Mouse (Mus musculus) layer of hippocampus, adult 18-20 months (tissue): Measurements from ENCODE around the gene Zbtb16. TPM values are rescaled to one million over a fixed set of nuclear protein-coding genes. Genes with fewer than 3 reads are reported as not detected.

Experiments
- DNase-seq, 2 experiments: peaks; one replicate each; pipeline ENCODE4 v3.0.0; 2022; ENCODE audit warnings: low spot score in 2 of 2
- total RNA-seq, 2 experiments: library from RNA; stranded (reverse); gene quantifications; 2 replicates each; pipeline ENCODE4 v1.2.3; 2021

Gene Zbtb16
- total RNA-seq, 2 experiments from 2014 or later, result 142 to 156 TPM

GRCm38 (mm10) chr9:48678426-48679358, 157.3 kb downstream of the Zbtb16 start:
- peak in 1 of 2 experiments; percentile 70 for DNase-seq

DNA sequence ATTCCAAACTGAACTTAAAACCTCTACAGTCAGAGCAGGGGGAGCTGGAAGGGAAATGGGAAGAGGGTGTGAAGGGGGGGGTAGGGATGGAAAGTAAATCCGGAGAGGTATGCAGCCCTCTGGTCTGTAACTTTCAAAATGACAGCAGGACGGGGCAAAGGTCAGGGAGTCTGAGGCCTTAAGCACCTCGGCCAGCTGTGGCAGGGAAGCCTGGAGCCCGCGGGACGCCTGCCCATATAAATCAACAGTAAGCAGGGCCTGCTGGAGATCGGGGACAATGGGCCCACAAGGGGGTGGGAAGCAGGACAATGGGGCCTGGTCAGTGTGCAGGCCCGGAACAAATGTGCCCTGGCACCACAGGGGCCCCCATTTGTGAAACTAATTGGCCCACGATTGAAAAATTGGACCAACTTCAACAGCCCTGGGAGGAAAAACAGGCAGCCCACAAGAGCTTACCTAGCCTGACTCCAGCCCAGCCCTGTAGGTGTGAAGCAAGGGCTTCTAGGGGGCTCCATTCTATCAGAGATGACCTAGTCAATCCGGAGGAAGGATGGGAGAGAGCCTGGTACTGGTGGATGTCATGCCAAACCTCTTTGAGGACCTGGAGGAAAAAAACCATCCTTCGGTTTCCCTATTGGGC, 160.8 kb downstream of the Zbtb16 start:
- peak in 1 of 2 experiments; percentile 71 for DNase-seq

- DNase-seq, result no peak
Observed at GRCm38 (mm10) chr9:48674359-48675015, 161.5 kb downstream of the Zbtb16 start.

GRCm38 (mm10) chr9:48673804-48674203, 162.2 kb downstream of the Zbtb16 start:
- no peak for DNase-seq

DNA sequence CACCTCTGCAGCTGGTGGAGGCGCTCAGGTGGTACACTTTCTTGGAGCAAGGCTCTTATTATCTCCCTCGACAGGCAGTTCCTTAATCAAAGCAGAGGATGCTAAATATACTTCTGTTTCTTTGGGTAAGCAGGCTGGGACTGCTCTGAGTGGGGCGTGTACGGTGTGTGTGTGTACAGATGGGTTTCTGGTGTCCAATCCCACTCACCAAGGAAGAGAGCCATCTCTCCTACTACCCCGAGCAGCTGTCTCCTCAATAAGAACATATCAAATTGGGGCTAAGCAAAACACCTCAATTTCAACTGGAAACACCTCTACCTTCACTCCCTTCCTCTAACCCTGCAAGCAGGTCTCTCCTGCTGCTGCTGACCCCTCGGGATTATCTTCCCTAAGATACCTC, 162.8 kb downstream of the Zbtb16 start:
- no peak for DNase-seq

GRCm38 (mm10) chr9:48671841-48672240, 164.2 kb downstream of the Zbtb16 start:
- DNase-seq, result no peak

DNA sequence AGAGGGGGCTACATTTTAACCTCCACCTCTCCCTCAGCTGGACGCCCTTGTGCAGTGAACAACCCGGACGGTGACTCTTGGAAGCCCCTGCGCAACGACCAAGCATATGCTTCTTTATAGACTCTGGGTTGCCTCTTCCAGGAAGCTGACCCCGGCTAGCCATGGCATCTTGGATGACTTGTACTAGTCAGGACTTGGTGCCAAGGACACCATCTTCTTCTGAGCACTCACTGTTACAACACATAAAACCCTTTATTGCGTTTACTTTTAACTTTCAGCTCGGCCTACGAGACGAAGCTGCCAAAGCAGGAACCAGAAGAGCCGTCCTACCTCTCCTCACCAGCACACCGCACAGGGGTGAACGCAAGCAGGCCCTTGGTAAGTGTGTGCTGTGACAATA, 165.9 kb downstream of the Zbtb16 start:
- no peak for DNase-seq

DNA sequence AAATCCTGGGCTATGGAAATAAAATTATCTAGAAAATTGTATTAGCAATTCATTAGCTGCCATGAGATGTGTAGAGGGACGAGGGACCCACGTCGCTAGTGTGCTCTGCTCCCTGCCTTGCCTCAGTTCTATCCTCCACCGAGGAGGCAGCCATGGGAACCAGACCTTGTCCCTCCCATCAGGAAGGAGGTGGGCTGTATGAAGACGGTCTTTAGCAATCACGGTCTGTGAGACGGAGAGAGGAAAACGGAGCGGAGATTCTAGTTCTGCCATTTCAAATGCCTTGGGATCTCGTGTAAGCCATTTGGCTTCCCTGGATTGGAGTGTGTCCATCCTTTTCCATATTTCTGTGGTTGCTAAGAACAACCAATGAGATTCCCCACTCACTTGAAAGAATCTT, 166.3 kb downstream of the Zbtb16 start:
- DNase-seq, result no peak

- no peak for DNase-seq
Observed at GRCm38 (mm10) chr9:48666702-48667101, 169.3 kb downstream of the Zbtb16 start.

DNA sequence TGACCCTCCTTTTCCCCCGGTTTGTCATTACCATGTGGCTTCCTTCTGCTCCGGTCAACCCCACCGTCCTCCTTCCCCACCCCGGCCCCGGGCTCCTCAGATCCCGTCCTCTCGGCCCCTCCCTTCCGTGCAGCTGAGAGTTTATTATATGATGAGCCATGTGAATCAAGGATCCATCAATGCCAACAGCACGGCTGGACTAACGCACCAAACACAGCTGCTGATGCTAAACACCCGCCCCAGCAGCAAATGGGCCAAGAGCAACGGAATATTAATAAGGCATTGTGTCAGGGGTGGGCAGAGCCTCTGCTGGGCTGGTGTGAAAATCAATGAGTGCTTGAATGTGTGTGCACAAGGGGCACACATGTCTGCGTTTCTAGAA, 173.0 kb downstream of the Zbtb16 start:
- no peak for DNase-seq

DNA sequence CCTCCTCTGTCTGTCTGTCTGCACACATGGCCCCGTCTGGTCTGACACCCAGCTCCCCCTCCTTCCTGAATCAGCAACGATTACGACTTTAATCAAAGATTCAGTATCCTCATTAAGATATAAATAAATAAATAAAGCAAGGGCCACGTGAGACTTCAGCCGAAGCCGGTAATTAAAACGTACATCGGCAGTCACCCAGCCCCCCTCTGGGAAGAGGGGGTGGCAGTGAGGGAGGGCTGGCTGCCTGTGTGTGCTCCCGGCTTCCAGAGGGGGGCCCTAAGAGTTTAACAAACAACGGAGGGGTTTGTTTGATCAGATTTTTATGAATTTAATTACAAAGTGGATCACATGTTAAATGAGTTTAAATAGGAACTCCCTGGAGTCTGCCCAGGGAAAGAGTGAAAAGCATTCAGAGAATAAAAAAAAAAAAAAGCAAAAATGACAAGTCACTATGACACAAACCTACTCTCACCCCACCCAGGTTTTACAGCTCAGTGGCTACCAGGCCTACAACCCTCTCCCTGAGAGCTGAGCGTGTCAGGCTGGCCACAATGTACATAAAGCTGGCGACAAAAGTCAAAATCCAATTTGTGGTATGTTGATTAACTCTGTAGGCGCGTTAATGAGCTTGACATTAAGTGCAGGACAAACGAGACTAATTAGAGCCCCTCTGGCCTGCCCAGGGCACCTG, 173.5 kb downstream of the Zbtb16 start:
- peak in 1 of 2 experiments; percentile 51 for DNase-seq

- DNase-seq, result no peak
Observed at GRCm38 (mm10) chr9:48661225-48662023, 174.6 kb downstream of the Zbtb16 start.

- no peak for DNase-seq
Observed at GRCm38 (mm10) chr9:48655525-48656169, 180.4 kb downstream of the Zbtb16 start.

- no peak for DNase-seq
Observed at GRCm38 (mm10) chr9:48654730-48655129, 181.3 kb downstream of the Zbtb16 start.

- no peak for DNase-seq
Observed at GRCm38 (mm10) chr9:48653399-48654070, 182.5 kb downstream of the Zbtb16 start.

- no peak for DNase-seq
Observed at GRCm38 (mm10) chr9:48652026-48652425, 184.0 kb downstream of the Zbtb16 start.

- no peak for DNase-seq
Observed at GRCm38 (mm10) chr9:48650846-48651245, 185.2 kb downstream of the Zbtb16 start.

DNA sequence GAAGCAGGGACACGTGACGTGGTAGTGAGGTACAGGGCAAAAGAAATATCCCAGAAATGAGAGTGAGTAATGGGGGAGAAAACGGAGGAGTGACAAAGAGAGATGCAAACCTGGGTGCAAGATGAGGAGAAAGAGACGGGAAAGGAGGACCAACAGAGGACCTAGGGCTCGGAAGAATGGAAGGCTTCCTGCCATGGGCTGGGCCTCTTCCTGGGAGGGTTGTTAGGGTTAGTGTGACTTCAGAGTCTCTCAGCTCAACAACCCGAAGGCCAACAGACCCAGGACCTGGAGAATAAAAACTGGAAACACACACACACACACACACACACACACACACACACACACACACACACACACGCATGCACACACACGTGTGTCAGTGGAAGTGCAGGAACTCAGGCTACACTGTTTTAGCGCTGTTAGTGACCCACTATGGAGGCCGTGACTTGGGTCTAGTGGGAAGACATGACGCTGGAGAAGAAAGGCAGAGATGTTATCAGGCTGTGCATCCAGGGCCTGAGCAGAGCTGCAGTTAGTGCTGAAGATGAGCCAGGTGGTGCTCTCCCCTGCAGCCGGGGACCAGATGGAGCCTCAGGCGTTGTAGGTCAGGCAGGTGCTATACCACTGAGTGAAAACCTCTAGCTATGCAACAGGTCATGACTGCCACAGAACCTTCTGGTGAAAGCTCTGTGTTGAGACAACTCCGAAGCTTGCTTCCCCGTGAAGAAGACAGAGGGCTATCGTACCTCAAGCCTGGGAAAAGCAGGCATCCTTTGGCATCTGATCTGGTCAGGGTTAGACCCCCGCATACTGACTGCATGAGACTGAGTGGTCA, 186.0 kb downstream of the Zbtb16 start:
- DNase-seq, result no peak
